Mouse (Mus musculus): ENCODE measurements around the gene Tnfrsf25. TPM values are rescaled to one million over a fixed set of nuclear protein-coding genes. Genes with fewer than 3 reads are reported as not detected.
A peak's percentile ranks its signal among the peaks of the same experiment; 100 is the strongest.

Tnfrsf25 gene
- polyA plus RNA-seq, 1 experiment from 2014 or later, result 1.4 TPM

DNA sequence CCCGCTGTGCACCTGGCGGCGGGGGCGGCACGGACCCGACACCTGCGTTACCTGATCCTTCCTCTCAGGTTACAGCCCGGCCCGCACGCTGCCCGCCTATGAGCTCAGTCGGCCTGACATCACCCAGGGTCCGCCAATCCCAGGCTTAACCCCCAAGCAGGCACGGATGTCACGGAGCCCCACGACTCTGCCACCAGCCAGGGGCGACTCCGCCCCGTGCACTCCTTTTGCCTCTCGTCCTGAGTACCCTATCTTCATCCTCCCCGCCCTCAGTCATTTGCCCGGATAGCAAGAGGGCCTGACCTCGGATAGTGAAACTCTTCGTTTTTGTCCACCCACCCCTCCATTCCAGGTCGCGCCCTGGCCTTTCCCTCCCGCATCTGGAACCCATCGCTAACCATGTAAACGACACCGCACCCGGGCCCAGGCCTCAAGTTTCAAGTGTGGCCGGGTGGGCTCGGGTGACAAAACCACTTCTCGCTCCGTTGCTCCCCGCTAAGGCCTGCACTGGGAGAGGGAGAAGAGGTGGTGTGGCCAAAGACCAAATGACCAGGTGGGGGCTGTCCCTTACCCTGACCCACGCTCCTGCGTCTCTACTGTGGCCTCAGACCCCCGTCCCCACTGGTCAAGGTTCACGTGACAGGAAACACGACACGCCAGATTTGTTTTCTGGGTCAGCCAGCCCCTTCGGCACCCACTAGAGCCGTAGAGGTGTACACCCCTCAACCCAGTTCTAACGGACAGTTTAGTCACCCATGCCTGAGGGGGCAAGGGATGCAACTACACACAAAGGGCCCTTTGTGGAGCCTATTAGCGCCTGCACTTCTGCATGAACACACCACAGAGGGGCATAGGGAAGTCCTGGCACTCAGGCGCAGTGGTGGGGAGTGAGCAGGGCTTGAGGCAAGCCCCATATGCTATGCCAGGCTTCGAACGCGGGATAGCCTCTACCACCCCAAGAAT is 16.4 kb downstream of the Tnfrsf25 start:
- Histone ChIP-seq H3K4me3 (ENCODE audit: low read length) (peak overlapping the region; percentile 46), H3K9me3 (replicated peaks; ENCODE audit: control insufficient read depth, low read length) (no peaks in the 10 kb centered on the region), H3K9ac (ENCODE audit: low read length) (no peak overlapping the region), H3K27me3 (ENCODE audit: control insufficient read depth, insufficient read depth, low read length) (peaks cover 67% of the 10 kb centered on the region), H3K4me1 (ENCODE audit: control insufficient read depth, insufficient read depth, low read length) (peaks cover 7% of the 10 kb centered on the region), H3K36me3 (ENCODE audit: control insufficient read depth, insufficient read depth) (no peaks in the 10 kb centered on the region), H3K27ac (ENCODE audit: low read length) (no peak overlapping the region), H3K4me2 (ENCODE audit: low read depth, low read length) (peak overlapping the region; percentile 68)
- no peak for ATAC-seq (replicated peaks; ENCODE audit: extremely low read depth, insufficient read depth, low FRiP score)
- WGBS, result 11% methylated on average over 49 of the region's 50 CpGs

DNA sequence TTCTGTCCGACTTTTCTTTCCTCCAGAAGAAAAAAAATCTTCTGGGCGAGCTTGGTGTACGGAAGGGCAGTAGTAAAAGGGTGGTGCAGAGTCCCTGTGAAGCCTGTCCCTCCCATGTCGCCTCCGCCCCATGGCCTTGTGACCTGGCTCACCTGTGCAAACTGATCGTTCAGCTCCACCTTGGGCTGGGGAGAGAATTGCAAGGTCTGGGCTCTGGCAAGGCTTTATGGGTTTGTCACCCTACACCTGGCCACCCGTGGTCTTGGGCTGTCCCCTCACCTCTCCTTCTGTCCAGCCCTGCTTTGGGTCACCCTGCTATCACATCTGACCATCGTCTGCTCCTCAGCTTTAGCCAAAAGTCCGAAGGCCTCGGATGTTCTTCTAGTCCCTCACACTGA is 17.0 kb downstream of the Tnfrsf25 start:
- 37% methylated on average over 10 of the region's 10 CpGs for WGBS
- peaks cover 7% of the 10 kb centered on the region for H3K4me1 ChIP-seq (ENCODE audit: control insufficient read depth, insufficient read depth, low read length)
- ATAC-seq (replicated peaks; ENCODE audit: extremely low read depth, insufficient read depth, low FRiP score), result no peak
- no peak overlapping the region for H3K9ac ChIP-seq (ENCODE audit: low read length)
- H3K4me3 ChIP-seq (ENCODE audit: low read length), result no peak overlapping the region
- H3K9me3 ChIP-seq (replicated peaks; ENCODE audit: control insufficient read depth, low read length), result no peaks in the 10 kb centered on the region
- no peak overlapping the region for H3K27ac ChIP-seq (ENCODE audit: low read length)
- H3K36me3 ChIP-seq (ENCODE audit: control insufficient read depth, insufficient read depth), result no peaks in the 10 kb centered on the region
- peaks cover 60% of the 10 kb centered on the region for H3K27me3 ChIP-seq (ENCODE audit: control insufficient read depth, insufficient read depth, low read length)
- no peak overlapping the region for H3K4me2 ChIP-seq (ENCODE audit: low read depth, low read length)

DNA sequence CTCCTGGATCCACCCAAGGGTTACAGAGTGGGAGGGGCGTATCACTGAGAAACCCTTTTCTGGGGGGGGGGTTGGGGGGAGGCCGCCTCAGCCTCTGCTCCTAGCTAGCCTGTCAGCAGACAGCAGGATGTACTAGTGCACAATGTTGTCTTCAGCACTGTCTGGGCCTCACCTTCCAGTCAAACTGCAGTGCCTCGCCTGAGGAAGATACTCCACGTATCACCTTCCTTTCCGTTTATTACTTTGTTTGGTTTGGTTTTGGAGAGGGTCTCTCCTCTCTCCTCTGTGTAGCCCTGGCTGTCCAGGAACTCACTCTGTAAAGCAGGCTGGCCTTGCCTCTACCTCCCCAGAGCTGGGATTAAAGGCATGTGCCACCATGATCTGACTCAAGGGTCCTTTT is 17.5 kb downstream of the Tnfrsf25 start:
- WGBS, result 46% methylated on average over 5 of the region's 5 CpGs
- Histone ChIP-seq H3K36me3 (ENCODE audit: control insufficient read depth, insufficient read depth) (no peaks in the 10 kb centered on the region), H3K27me3 (ENCODE audit: control insufficient read depth, insufficient read depth, low read length) (peaks cover 55% of the 10 kb centered on the region), H3K9ac (ENCODE audit: low read length) (no peak overlapping the region), H3K9me3 (replicated peaks; ENCODE audit: control insufficient read depth, low read length) (no peaks in the 10 kb centered on the region), H3K27ac (ENCODE audit: low read length) (no peak overlapping the region), H3K4me1 (ENCODE audit: control insufficient read depth, insufficient read depth, low read length) (peaks cover 9% of the 10 kb centered on the region), H3K4me3 (ENCODE audit: low read length) (no peak overlapping the region), H3K4me2 (ENCODE audit: low read depth, low read length) (no peak overlapping the region)
- no peak for ATAC-seq (replicated peaks; ENCODE audit: extremely low read depth, insufficient read depth, low FRiP score)

DNA sequence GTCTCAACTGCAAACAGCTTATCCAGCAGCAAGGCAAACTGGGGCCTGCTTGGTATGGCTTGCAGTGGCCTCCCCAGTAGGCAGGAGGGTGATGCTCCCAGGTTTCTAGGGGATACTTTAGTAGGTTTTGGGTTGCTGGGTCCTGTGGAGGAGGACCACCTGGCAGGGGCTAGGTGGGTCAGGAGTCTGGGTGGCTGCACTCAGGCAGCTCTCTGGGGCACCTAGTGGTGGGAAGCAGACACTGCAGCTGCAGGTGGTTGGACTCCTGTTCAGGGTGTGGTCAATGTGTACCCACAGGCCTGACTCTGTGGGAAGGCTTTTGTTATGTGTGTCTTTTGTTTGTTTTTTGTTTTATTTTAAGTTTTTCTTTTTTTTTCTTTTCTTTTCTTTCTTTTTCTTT is 18.8 kb downstream of the Tnfrsf25 start:
- H3K4me1 ChIP-seq (ENCODE audit: control insufficient read depth, insufficient read depth, low read length), result peaks cover 16% of the 10 kb centered on the region
- no peak overlapping the region for H3K4me3 ChIP-seq (ENCODE audit: low read length)
- no peaks in the 10 kb centered on the region for H3K36me3 ChIP-seq (ENCODE audit: control insufficient read depth, insufficient read depth)
- no peaks in the 10 kb centered on the region for H3K9me3 ChIP-seq (replicated peaks; ENCODE audit: control insufficient read depth, low read length)
- H3K4me2 ChIP-seq (ENCODE audit: low read depth, low read length), result no peak overlapping the region
- H3K27me3 ChIP-seq (ENCODE audit: control insufficient read depth, insufficient read depth, low read length), result peaks cover 42% of the 10 kb centered on the region
- H3K27ac ChIP-seq (ENCODE audit: low read length), result no peak overlapping the region
- no peak overlapping the region for H3K9ac ChIP-seq (ENCODE audit: low read length)
- ATAC-seq (replicated peaks; ENCODE audit: extremely low read depth, insufficient read depth, low FRiP score), result no peak

DNA sequence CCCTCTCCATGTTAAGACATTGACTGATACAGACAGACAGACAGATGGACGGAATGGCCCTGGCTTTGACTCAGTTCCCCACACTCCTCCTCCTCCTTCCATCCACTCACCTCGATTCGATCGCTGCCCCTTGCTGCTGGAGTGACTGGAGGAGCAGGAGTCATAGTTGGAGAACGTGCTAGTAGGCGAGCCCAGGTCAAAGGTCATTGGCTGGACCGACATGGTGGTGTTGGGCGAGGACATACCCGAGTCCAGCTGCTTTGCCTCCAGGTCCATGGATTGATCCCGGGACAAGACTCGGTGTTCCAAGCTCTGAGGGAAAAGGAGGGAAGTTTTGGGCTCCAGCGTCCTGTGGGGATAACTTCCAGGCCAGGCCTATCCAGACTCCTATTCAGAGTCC is 19.6 kb downstream of the Tnfrsf25 start:
- H3K27me3 ChIP-seq (ENCODE audit: control insufficient read depth, insufficient read depth, low read length), result peaks cover 34% of the 10 kb centered on the region
- WGBS, result 80% methylated on average over 12 of the region's 12 CpGs

DNA sequence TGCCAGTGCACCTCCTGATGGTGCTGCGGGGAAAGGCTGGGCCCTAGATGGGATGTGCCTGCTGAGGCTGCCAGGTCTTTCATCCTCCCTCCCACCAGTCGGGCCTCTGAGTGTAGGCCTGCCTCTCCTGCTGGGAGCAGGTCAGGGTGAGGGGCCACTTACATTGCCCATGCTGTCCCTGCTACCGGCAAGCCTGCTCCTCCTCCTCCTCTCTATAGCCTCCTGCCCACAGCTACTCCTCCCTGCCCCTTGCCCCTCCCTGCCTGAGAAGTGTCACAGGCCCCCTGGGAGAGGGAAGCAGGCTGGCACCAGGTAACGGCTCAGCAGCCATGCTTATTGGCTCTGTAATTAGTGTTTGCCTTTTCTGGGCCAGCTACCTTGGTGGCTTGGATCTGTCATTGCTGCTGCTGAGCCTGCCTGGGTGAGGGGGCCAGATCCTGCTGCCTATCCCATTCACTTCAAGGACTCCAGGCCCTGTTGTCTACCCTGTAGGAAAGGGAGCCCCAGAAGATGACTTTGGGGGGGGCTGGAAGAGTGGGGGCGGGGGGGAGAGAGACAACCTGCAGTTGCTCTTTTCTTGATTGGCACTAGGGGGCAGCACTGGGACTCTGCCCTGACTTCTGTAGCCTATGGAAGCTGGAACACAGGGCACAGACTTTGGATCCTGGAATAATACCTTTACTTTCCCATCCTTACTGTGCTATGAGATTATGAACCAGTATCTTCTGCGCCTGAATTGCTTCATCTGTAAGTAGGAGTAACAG is 20.6 kb downstream of the Tnfrsf25 start:
- H3K9me3 ChIP-seq (replicated peaks; ENCODE audit: control insufficient read depth, low read length), result no peaks in the 10 kb centered on the region
- no peaks in the 10 kb centered on the region for H3K36me3 ChIP-seq (ENCODE audit: control insufficient read depth, insufficient read depth)
- no peak overlapping the region for H3K4me2 ChIP-seq (ENCODE audit: low read depth, low read length)
- H3K27ac ChIP-seq (ENCODE audit: low read length), result no peak overlapping the region
- H3K4me3 ChIP-seq (ENCODE audit: low read length), result no peak overlapping the region
- H3K4me1 ChIP-seq (ENCODE audit: control insufficient read depth, insufficient read depth, low read length), result peaks cover 12% of the 10 kb centered on the region
- ATAC-seq (replicated peaks; ENCODE audit: extremely low read depth, insufficient read depth, low FRiP score), result no peak
- H3K9ac ChIP-seq (ENCODE audit: low read length), result no peak overlapping the region
- WGBS, result 38% methylated on average over 6 of the region's 6 CpGs
- H3K27me3 ChIP-seq (ENCODE audit: control insufficient read depth, insufficient read depth, low read length), result peaks cover 37% of the 10 kb centered on the region

More for the DNA sequence above, 19.6 kb downstream of the Tnfrsf25 start:
- Histone ChIP-seq H3K27ac (ENCODE audit: low read length) (no peak overlapping the region), H3K9ac (ENCODE audit: low read length) (no peak overlapping the region), H3K36me3 (ENCODE audit: control insufficient read depth, insufficient read depth) (no peaks in the 10 kb centered on the region), H3K4me1 (ENCODE audit: control insufficient read depth, insufficient read depth, low read length) (peaks cover 16% of the 10 kb centered on the region), H3K4me3 (ENCODE audit: low read length) (no peak overlapping the region), H3K9me3 (replicated peaks; ENCODE audit: control insufficient read depth, low read length) (no peaks in the 10 kb centered on the region), H3K4me2 (ENCODE audit: low read depth, low read length) (no peak overlapping the region)
- ATAC-seq (replicated peaks; ENCODE audit: extremely low read depth, insufficient read depth, low FRiP score), result no peak

DNA sequence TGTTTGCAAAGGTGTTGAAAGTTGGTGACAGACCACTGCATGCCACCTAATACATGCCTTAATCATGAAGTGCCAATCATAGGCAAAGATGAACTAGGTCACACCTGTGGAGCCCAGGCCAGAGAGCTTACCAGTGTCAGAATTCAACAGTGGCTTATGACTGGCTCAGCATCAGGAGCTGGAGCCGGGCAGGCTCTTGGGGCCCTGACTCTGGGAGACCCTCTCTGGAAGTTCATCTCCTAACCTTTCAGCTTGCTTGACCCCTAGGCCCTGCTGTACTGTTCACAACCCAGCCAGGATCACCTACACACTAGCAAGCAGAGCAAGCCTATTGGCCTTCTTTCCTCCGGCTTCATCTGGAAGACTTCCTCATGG is 21.1 kb downstream of the Tnfrsf25 start:
- WGBS, result 89% methylated on average over 2 of the region's 2 CpGs
- H3K9me3 ChIP-seq (replicated peaks; ENCODE audit: control insufficient read depth, low read length), result no peaks in the 10 kb centered on the region
- H3K9ac ChIP-seq (ENCODE audit: low read length), result no peak overlapping the region
- H3K4me2 ChIP-seq (ENCODE audit: low read depth, low read length), result no peak overlapping the region
- H3K27ac ChIP-seq (ENCODE audit: low read length), result no peak overlapping the region
- no peak overlapping the region for H3K4me3 ChIP-seq (ENCODE audit: low read length)
- peaks cover 35% of the 10 kb centered on the region for H3K27me3 ChIP-seq (ENCODE audit: control insufficient read depth, insufficient read depth, low read length)
- H3K36me3 ChIP-seq (ENCODE audit: control insufficient read depth, insufficient read depth), result no peaks in the 10 kb centered on the region
- H3K4me1 ChIP-seq (ENCODE audit: control insufficient read depth, insufficient read depth, low read length), result peaks cover 9% of the 10 kb centered on the region
- no peak for ATAC-seq (replicated peaks; ENCODE audit: extremely low read depth, insufficient read depth, low FRiP score)

DNA sequence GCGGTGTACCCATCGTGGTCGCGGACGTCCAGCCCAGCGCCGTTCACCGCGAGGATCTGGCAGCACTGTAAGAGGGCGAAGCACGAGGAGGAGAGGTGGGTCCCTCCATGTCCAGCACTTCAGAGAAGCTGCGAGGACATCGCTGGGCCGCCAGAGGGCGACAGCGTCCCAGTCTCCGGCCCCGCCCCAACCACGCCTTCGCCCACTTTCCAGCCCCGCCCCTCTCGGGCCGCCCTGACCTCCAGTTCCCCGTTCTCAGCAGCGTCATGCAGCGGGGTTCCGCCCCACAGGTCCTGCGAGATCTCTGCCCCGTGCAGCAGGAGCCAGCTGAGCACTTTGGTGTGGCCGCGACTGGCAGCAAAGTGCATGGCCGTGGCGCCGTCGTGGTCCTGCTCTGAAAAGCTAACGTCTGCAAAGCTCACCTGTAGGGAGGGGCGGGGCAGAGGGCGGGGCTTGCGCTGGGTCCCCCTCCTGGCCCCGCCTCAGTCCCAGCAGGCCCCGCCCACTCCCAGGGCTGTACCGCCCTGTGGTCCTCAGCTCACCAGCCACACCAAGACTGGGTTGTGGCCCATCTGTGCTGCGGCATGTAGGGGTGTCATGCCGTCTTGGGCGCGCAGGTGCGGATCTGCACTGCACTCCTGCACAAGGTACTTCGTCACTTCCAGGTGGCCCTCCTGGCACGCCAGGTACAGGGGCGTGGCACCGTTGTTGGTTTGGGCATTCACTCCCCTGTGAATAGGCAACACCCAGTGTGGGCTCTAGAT is 22.9 kb downstream of the Tnfrsf25 start:
- H3K27me3 ChIP-seq (ENCODE audit: control insufficient read depth, insufficient read depth, low read length), result peaks cover 20% of the 10 kb centered on the region
- no peaks in the 10 kb centered on the region for H3K36me3 ChIP-seq (ENCODE audit: control insufficient read depth, insufficient read depth)
- no peaks in the 10 kb centered on the region for H3K9me3 ChIP-seq (replicated peaks; ENCODE audit: control insufficient read depth, low read length)
- H3K4me3 ChIP-seq (ENCODE audit: low read length), result peak overlapping the region; percentile 61
- ATAC-seq (replicated peaks; ENCODE audit: extremely low read depth, insufficient read depth, low FRiP score), result peak; percentile 84
- peaks cover 9% of the 10 kb centered on the region; the same call in 1 of the 2 replicates for H3K4me1 ChIP-seq (ENCODE audit: control insufficient read depth, insufficient read depth, low read length)
- WGBS, result 3% methylated on average over 51 of the region's 51 CpGs
- H3K4me2 ChIP-seq (ENCODE audit: low read depth, low read length), result peak overlapping the region; percentile 89
- no peak overlapping the region for H3K27ac ChIP-seq (ENCODE audit: low read length)
- peak overlapping the region; percentile 49; the same call in 1 of the 2 replicates for H3K9ac ChIP-seq (ENCODE audit: low read length)

Measured in heart, embryonic 16.5 days (tissue).